Mouse (Mus musculus) CH12.LX (cell line): ENCODE results near the gene Olfr1396. TPM values are rescaled to one million over a fixed set of nuclear protein-coding genes. Genes with fewer than 3 reads are reported as not detected.

ENCODE experiments used
- DNase-seq: peaks from one replicate; pipeline ENCODE4 v3.0.0-alpha.2; 2013; ENCODE audit errors: extremely low read depth
- H3K27ac ChIP-seq: 2 replicates; pipeline ENCODE4 v1.5.1; 2012; ENCODE audit warnings: low read depth, mild to moderate bottlenecking, control low read depth, moderate library complexity; ENCODE audit not compliant: insufficient read depth
- H3K27me3 ChIP-seq: replicated peaks from 2 replicates; pipeline ENCODE3; 2012; ENCODE audit warnings: inconsistent platforms
- H3K36me3 ChIP-seq, 2 experiments: replicated peaks in 1 of 2; 2 replicates each; pipeline versions ENCODE3 to v1.6.1; 2012; ENCODE audit warnings: inconsistent platforms in 1 of 2, low read length in 1 of 2, mild to moderate bottlenecking in 1 of 2, mixed read lengths in 1 of 2, moderate library complexity in 1 of 2; ENCODE audit not compliant: control insufficient read depth in 1 of 2, insufficient read depth in 1 of 2
- H3K4me1 ChIP-seq, 2 experiments: 2 replicates each; pipeline ENCODE4 v1.6.1; 2012; ENCODE audit warnings: inconsistent platforms in 1 of 2, moderate library complexity in 1 of 2; ENCODE audit not compliant: insufficient read depth in 2 of 2, control insufficient read depth in 1 of 2
- H3K4me2 ChIP-seq: 2 replicates; pipeline ENCODE4 v1.6.1; 2012; ENCODE audit warnings: low read depth, mild to moderate bottlenecking, control low read depth; ENCODE audit not compliant: poor library complexity, insufficient read depth, severe bottlenecking
- H3K4me3 ChIP-seq, 3 experiments: fragments of 150-350 bp in 1 of 3; sonication (generic) in 1 of 3; replicated peaks in 1 of 3; 2 replicates each; pipeline versions ENCODE3 to v1.5.1; 2011 to 2012; ENCODE audit warnings: low read depth in 2 of 3, low read length in 2 of 3, mild to moderate bottlenecking in 2 of 3, moderate library complexity in 2 of 3, control low read depth in 1 of 3, improper control_type of control experiment in 1 of 3, inconsistent platforms in 1 of 3, mixed read lengths in 1 of 3; ENCODE audit not compliant: poor library complexity in 1 of 3
- H3K79me2 ChIP-seq: replicated peaks from 2 replicates; pipeline ENCODE4 v1.6.1; 2012; ENCODE audit warnings: mild to moderate bottlenecking, moderate library complexity; ENCODE audit not compliant: control insufficient read depth, poor library complexity, insufficient read depth, severe bottlenecking; ENCODE audit errors: extremely low read depth
- H3K9ac ChIP-seq: 2 replicates; pipeline ENCODE4 v1.6.1; 2012; ENCODE audit warnings: low read depth, mild to moderate bottlenecking, control low read depth, moderate library complexity; ENCODE audit not compliant: insufficient read depth
- H3K9me3 ChIP-seq: replicated peaks from 2 replicates; pipeline ENCODE3; 2012; ENCODE audit warnings: low read length, inconsistent platforms, mixed read lengths
- ELF1 ChIP-seq: IDR thresholded peaks from 2 replicates; pipeline ENCODE4 v1.6.1; 2014; ENCODE audit warnings: low read depth, mild to moderate bottlenecking, inconsistent platforms, low read length, improper control_type of control experiment
- ETS1 ChIP-seq: conservative IDR thresholded peaks from 2 replicates; pipeline ENCODE4 v1.6.1; 2012; ENCODE audit warnings: low read depth, mild to moderate bottlenecking, inconsistent platforms, low read length, improper control_type of control experiment, moderate library complexity
- GABPA ChIP-seq: IDR thresholded peaks from 2 replicates; pipeline ENCODE4 v1.6.1; 2012; ENCODE audit warnings: low read depth, low read length, improper control_type of control experiment, inconsistent platforms; ENCODE audit not compliant: insufficient replicate concordance
- IRF4 ChIP-seq: IDR thresholded peaks from 2 replicates; pipeline ENCODE4 v1.6.1; 2014; ENCODE audit warnings: low read depth, mild to moderate bottlenecking, inconsistent platforms, low read length, improper control_type of control experiment
- MEF2A ChIP-seq: IDR thresholded peaks from 2 replicates; pipeline ENCODE4 v1.6.1; 2014; ENCODE audit warnings: low read depth, mild to moderate bottlenecking, inconsistent platforms, low read length, improper control_type of control experiment, borderline replicate concordance
- MYC ChIP-seq: IDR thresholded peaks from 2 replicates; pipeline ENCODE4 v1.6.1; 2011; ENCODE audit warnings: low read depth, mild to moderate bottlenecking, improper control_type of control experiment, low read length
- NELFE ChIP-seq: IDR thresholded peaks from 2 replicates; pipeline ENCODE4 v1.6.1; 2011; ENCODE audit warnings: low read depth, low read length, improper control_type of control experiment
- NRF1 ChIP-seq: IDR thresholded peaks from 2 replicates; pipeline ENCODE4 v1.6.1; 2014; ENCODE audit warnings: low read depth, mild to moderate bottlenecking, inconsistent platforms, low read length, improper control_type of control experiment, moderate library complexity
- PAX5 ChIP-seq: IDR thresholded peaks from 2 replicates; pipeline ENCODE4 v1.6.1; 2012; ENCODE audit warnings: low read length, inconsistent platforms, mixed read lengths
- POLR2AphosphoS2 ChIP-seq: IDR thresholded peaks from 2 replicates; pipeline ENCODE4 v1.6.1; 2011; ENCODE audit warnings: low read depth, low read length, improper control_type of control experiment
- SIN3A ChIP-seq: IDR thresholded peaks from 2 replicates; pipeline ENCODE4 v1.6.1; 2012; ENCODE audit warnings: low read length, improper control_type of control experiment, inconsistent platforms
- USF2 ChIP-seq: conservative IDR thresholded peaks from 2 replicates; pipeline ENCODE4 v1.6.1; 2011; ENCODE audit warnings: low read depth, low read length, improper control_type of control experiment
- ZNF384 ChIP-seq: IDR thresholded peaks from 2 replicates; pipeline ENCODE4 v1.6.1; 2012; ENCODE audit warnings: low read depth, low read length, improper control_type of control experiment, inconsistent platforms
- dilution Hi-C: fragments of 300-500 bp; cut with MboI; formaldehyde crosslinking; loops from 2 replicates; pipeline ENCODE4 v1.14.3; 2020; ENCODE audit warnings: low sequenced_read_pairs; ENCODE audit not compliant: extremely low pct_unique_long_range_greater_than_20kb, extremely low pct_ligation_motif_present
- in situ Hi-C: fragments of 300-500 bp; cut with MboI; formaldehyde crosslinking; loops from 3 replicates; pipeline ENCODE4 v1.14.3; 2019; ENCODE audit warnings: low sequenced_read_pairs, low pct_ligation_motif_present, low pct_unique_long_range_greater_than_20kb, mixed read lengths
- polyA plus RNA-seq: library from polyadenylated mRNA; unstranded; fragments of >175 nt; gene quantifications from 2 replicates; pipeline ENCODE4 v1.2.1, GENCODE M21; 2012; ENCODE audit warnings: low read depth; ENCODE audit not compliant: insufficient read length
- total RNA-seq, 2 experiments: library from RNA; depleted of rRNA; stranded (reverse); fragments of 300-350 nt in 1 of 2; fragments of >200 nt in 1 of 2; gene quantifications; 2 replicates each; pipeline ENCODE4 v1.2.3; 2012 to 2014

Olfr1396 gene
- total RNA-seq (2012; rRNA removed) (not detected in 2 replicates), total RNA-seq (2014; rRNA removed) (not detected in 2 replicates), polyA plus RNA-seq (not detected in 2 replicates)

DNA sequence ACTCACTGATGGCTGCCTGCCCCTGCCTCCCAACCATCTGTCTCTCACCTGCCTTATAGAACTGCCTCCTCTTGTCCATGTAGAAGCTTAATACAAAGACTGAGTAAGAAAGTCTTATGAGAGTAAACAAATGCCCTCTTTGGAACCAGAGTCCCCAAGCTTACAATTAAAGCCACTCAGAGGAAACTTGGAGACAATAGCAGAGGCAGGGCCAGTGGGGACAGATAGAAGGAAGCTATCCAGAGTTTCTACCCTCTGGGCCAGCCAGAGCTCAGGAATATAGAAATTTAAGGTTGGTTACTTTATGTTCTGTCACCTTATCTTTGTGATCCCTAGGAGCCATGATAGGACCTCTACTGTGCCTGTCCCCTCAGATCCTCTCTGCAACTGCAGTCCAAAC lies at the start of gene Olfr1396:
Gene Olfr1396, minus strand, starts transcription at position 101 of the 400 bp plus-strand sequence.
- H3K4me2 ChIP-seq: no peak within 1 kb of the TSS
- H3K27ac ChIP-seq: no peak within 1 kb of the TSS
- dilution Hi-C loops: no loop called here
- no peaks in the 10 kb centered on the region for H3K79me2 ChIP-seq
- no peaks in the 10 kb centered on the region for H3K9me3 ChIP-seq
- no peak for DNase-seq
- no peaks in the 10 kb centered on the region for H3K36me3 ChIP-seq
- no peak within 1 kb of the TSS for H3K4me3 ChIP-seq
- in situ Hi-C loops: loop anchor here (25.0 kb wide), 1 partner anchor 148 kb away; no protein-coding TSS in a partner anchor
- TF ChIP-seq MYC (no peak), MEF2A (no peak), ELF1 (no peak)
- no peaks in the 10 kb centered on the region for H3K4me1 ChIP-seq
- H3K9ac ChIP-seq: no peak within 1 kb of the TSS
- peaks cover 4% of the 10 kb centered on the region for H3K27me3 ChIP-seq

DNA sequence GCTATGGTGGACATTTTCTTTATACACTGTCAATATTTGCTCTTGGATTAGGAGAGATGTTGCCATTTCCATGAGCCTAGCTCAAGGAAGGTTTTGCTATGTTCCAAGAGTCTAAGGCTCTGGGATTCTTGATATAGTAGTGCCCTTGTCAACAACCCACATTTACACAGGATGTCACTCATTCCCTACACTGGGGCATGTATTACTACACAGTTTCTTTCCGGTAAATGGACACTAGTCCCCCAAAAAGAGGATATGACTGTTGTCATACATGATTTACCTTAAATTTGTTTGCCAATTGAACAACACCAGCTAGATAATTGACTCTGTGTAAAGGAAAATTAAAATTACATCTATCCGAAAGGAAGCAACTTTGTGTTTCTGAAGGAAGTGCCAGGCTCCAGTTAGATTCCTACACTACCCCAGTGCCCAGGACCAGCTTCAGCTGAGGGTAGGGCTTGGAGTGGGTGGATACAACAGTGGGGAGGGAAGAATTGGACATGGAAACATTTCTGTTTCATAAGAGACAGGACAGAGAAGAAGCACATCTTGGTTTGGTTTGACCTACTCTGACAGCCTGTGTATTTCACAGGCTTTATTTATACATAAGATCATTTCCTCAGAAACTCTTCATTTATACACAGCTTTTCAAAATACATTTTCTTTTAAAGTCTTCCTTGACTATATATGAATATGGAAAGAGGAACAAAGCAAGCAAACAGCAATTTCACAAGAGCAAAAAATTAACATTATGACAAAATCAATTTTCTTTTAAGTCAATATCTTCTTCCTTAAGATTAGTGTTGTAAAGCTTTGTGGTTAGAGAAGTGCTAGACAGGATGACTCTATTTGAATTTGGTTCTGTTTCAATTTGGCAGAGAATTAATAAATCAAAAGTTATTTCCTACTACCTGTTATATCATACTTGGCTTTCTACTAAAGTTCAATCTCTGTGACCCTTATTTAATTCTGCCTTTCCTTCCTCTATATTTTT lies 42.4 kb upstream of the Olfr1396 start:
- Histone ChIP-seq H3K79me2 (no peaks in the 10 kb centered on the region), H3K9ac (no peak overlapping the region), H3K4me3 (no peak overlapping the region), H3K36me3 (no peaks in the 10 kb centered on the region), H3K4me2 (no peak overlapping the region), H3K27me3 (no peaks in the 10 kb centered on the region), H3K4me1 (peaks cover 0 to 10% of the 10 kb centered on the region in 2 experiments; a peak in 2 of 4 replicates), H3K27ac (no peak overlapping the region), H3K9me3 (no peaks in the 10 kb centered on the region)
- DNase-seq: no peak
- TF ChIP-seq PAX5: no peak
- no peak for TF ChIP-seq NRF1
- TF ChIP-seq USF2: no peak
- TF ChIP-seq IRF4: no peak
- no peak for TF ChIP-seq MYC
- no peak for TF ChIP-seq GABPA
- no peak for TF ChIP-seq NELFE
- no peak for TF ChIP-seq SIN3A
- no peak for TF ChIP-seq ETS1
- TF ChIP-seq POLR2AphosphoS2: no peak
- TF ChIP-seq ZNF384: no peak
- in situ Hi-C loops: no loop called here
- dilution Hi-C loops: no loop called here
